Mouse (Mus musculus): ENCODE measurements around the gene Tpcn2.

The Tpcn2 gene

DNA sequence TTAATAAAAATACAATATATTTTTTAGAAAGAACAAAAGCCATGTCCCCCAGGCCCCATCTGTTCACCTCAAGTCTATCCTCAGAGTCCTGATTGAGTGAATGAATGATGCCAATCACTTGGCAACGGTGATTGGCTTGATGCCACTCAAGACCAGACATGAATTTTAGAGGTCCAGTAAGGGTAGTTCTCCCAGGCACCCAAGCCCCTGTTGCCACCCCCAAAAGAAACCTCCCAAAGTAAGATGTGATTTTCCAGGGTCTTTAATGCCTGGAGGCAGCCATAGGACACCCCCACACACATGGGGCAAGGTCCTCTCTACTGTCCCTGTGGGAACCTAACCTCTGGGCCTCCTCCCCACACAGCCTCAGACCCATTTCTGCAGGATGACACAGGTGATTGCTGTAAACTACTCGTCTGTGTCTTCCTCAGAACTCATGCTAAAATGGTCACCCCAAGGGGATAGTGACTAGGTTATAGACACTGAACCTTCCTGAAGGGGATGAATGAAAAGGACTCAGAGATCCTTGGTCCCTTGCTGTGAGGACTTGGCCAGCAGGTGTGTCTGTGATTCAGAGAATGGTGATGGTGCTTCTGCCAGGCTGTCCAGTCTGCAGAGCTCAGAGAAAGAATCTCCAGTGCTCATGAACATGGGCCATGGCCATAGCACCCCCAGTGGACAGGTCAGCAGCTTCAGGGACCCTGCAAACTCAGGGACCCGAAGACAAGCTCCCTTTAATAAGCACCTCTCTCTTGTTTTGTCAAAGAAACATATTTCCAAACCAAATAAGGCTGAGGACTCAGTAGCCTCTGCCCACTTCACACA, 15.1 kb upstream of the Tpcn2 start:
- DNase-seq = no peak

DNA sequence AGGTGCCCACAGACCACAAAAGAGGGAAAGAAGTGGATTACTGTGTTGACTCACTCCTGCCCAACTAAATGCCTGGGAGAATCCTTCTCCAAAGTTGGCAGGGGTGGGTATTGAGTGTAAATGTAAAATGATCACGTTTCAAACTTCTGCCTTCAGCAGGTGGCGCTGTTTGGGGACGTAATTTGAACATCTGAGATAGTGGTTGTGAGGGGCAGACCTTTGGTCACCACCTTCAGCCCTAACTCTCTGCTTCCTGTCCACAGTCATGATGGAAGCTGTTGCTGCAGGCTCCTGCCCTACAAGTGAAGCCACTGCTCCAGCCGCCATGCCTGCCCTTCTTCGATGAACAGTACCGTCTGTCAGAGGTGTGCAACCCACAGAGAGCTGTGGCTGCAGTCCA, 10.0 kb upstream of the Tpcn2 start:
- DNase-seq = no peak

DNA sequence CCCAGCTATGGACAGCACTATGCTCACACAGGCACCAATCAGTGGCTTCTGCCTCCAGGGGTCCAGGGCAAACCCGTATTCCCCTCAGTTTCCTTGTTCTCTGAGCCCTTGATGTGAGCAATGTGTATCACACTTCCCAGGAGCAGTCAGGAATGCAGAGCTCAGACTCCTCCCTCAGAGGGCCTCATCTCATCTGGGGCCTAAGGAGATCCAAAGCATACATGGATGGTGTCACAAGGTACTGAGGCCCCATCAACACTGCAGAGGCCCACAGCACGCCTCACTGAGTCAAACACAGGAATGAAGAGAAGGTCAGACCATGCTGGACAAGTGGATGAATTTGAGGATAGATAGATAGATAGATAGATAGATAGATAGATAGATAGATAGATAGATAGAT, 8.9 kb upstream of the Tpcn2 start:
- no peak for DNase-seq

DNA sequence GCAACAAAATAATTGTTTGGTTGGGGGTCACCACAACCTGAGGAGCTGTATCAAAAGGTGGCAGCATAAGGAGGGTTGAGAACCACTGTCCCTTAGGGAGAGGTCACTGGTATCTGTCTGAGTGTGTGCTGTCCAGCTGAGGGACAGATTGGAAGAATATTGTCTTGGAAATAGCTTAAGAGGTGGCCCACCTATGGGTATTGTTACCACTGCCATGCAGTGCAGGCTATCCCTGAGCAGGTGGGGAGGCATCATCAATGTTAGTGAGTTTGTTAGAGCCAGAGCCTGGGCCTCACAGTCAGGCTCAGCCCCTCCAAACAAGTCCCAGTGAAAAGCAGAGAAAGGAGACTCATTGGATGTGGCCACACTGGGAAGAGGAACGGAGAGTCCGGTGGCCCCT, 8.0 kb upstream of the Tpcn2 start:
- no peak for DNase-seq

DNA sequence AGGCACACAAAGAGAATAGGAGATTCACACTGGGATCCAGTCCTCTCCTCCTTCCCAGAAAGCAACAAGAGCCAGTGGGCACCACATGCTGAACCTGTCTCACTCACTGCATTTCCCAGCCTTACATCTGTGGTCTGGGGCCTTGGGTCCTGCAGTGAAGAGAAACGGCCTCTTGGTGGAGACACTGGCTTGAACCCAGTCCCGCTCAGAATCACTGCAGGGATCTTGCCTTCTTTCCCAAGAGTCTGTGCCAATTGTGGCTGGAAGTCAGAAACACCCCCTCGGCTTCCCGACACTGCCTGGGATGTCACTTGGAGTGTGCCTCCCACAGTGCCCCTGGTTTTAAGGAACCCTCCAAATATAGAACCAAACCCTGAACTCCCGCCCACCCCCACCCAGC, 5.5 kb upstream of the Tpcn2 start:
- DNase-seq = peak; percentile 54

DNA sequence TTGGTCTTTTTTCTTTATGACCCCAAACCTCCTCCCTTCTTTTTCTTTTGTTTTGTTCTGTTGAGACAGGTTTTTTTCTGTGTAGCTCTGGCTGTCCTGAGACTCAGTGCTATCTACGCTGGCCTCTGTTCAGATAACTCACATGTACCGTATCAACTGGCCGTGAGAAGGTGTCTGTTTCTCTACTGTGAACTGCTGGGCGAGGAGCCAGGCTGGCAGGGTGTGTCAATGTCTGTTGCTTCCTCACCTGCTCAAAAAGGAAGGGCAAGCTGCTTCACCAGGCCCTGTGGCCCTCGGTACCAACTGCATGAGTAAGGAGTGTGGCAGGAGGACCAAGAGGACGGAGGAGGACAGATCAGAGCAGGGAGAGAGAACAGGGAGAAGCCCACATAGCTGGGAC, 3.6 kb upstream of the Tpcn2 start:
- no peak for DNase-seq

DNA sequence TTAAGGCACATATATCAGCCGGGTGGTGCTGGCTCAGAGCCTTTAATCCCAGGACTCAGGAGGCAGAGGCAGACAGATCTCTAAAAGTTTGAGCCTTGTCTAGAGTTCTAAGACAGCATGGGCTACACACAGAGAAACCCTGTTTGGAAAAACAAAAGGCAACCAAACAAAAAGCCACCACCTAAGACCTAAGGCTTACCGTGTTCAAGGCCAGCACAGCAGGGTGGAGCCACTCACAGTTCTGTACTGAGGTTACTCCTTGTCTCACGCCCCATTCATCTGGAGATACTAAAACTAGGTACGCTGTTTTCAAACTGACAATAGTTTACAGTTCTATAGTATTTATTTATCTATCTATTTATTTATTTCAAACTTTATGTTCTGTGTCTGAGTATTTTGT, 1.7 kb upstream of the Tpcn2 start:
- DNase-seq = no peak

DNA sequence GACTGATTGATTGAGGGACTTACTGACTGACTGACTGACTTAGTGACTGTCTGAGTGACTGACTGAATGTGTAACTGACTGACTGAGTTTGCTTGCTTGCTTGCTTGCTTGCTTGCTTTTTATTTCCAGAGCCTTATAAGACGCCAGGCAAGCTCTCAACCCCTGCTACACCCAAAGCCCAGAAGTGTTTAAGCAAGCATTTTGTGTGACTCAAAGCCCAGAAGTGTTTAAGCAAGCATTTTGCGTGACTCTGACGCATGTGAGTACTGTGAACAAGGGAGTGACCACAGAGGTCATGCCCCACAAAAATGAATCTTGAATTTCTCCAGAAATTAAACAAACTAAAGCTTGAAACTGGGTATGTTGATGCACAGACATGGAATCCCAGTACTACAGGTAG, 482 bp upstream of the Tpcn2 start:
- DNase-seq = no peak

DNA sequence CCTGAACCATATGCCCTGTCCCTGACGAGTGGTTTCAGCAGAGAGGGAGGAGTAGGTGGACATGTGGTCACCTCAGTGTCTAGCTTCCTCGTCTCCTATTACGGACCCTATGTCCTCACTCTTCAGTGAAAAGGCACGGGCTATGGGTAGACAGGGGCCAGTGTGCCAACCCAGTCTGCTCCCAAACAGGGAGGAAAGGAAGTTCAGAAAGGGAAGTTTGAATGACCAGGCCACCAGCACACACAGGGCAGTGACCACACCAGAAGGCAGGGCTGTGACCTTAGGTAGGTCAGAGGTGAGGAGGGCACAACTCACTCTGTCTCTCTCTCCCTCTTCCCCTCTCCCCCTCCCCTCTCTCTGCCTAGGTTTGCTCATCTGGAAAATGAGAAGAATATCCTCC, 770 bp downstream of the Tpcn2 start:
- DNase-seq = peak; percentile 38

DNA sequence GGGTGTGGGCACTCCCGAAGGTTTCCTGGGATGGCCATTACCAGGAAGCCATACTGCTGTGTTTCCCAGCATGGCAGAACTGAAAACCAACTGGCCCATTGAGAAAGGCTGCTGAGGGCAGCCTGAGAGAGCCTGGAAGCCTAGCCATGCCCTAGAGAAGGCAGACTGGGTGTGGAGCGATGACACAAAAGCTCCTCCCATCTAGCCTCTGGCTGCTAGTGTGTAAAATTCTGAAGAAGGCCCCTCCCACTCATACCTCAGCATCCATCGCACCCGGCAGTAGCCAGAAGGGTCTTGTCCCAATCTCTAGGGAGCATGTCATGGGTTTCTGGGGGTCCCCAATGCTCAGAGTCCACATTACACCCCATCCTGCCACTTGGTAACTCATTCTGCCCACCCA, 2.4 kb downstream of the Tpcn2 start:
- DNase-seq = no peak

DNA sequence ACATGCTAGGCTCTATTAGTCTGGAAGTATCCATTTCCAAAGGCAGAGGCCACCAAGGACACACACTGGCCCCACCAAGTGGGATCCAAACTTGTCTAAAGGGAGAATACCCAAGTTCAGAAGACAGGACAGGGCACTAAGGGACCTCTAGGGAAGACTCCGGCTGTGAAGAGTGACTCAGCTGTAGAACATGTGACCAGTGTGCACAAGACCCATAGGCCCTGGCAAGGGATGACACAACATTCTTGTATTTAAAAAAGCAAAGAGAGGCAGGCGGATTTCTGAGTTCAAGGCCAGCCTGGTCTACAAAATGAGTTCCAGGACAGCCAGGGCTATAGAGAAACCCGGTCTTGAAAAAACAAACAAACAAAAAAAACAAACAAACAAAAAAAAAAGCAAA, 8.3 kb downstream of the Tpcn2 start:
- no peak for DNase-seq

DNA sequence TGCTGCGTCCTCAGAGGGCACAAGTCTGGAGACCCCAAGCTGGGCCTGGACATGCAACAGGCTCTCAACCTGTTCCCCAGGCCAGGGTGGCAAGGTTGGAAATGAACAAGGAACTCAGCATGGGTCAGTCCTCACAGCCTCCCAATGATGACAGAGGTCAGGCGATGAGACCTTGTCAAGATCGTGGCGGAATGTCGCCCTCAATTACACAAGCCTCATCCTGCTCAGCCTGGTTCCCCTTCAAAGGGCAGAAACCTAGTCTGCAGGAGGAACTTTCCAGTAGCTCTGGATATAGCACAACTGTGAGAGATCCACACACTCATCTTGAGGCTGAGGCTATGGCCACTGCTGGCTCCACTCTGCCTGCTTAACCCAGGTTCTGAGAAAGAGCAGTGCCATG, 12.9 kb downstream of the Tpcn2 start:
- no peak for DNase-seq

DNA sequence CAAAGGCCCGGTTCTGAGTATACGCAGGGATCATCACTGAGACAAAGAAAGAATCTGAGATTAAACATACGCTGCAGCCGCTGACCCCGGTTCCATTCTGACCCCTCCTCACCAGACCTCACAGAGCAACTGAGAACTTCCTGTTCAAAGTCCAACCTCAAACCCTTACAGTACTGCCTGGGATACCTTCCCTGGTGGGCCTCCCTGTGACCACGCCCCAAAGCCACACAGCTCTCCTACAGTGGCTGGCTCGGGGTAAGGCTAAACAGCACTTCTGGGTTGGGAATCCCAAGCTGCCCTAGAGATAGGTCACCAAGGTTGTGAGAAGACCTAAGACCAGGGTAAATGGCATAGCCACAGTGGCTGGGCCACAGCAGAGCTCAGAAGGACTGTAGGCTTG, 14.9 kb downstream of the Tpcn2 start:
- DNase-seq = no peak

DNA sequence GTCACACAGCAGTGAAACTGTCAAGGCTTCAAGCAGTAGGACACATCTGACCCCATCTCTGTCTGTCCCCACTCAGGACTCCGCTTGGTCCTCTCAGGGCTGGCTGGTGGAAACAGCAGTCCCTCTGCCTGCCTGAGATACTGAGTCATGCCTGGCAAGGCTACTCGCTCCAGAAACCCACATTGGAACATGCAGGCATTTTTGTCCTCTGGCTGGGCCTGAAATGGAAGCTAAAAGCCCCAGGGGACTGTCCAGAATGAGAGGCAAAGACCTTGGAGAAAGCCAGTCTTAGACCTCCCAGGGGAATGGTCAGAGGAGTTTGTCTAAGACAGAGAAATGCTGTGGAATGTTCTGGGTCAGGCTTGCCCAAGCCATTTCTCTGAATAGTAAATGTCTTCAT, 17.8 kb downstream of the Tpcn2 start:
- no peak for DNase-seq

DNA sequence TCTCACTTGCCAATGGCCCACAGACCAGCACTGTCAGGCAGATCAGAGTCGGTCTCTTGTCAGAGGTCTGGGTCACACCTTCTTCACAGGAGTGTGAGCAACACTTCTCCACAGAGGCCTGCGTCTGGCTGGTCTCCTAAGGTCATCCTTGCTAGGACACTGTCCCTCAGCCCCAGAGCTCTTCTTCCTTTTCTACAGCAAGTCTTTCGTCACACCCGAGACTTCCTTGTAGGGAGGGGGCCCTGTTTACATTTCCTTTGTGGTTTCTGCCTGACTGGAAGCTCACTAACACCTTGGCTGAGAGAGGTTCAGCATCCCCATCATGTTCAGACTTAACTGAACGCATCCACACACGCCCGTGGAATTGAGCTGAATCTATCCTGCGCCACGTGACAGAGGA, 19.6 kb downstream of the Tpcn2 start:
- no peak for DNase-seq

DNA sequence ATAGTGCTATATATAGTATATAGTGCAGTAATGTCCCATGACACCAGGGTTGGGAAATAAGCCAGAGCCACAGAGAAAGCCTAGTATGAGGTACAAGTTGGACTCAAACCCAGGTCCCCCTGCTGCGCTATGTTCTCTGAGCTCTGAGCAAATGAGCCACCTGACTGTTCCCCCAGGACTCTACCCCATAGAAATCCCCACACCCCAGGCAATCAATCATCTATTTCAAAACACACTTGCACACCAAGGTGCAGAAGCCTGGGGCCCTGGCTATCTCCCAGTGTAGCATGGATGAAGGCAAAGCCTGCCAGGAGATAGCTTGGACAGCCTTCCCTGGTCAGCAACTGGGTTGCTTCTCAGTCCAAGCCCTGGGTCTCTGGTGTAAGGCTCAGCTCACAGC, 27.7 kb downstream of the Tpcn2 start:
- no peak for DNase-seq

DNA sequence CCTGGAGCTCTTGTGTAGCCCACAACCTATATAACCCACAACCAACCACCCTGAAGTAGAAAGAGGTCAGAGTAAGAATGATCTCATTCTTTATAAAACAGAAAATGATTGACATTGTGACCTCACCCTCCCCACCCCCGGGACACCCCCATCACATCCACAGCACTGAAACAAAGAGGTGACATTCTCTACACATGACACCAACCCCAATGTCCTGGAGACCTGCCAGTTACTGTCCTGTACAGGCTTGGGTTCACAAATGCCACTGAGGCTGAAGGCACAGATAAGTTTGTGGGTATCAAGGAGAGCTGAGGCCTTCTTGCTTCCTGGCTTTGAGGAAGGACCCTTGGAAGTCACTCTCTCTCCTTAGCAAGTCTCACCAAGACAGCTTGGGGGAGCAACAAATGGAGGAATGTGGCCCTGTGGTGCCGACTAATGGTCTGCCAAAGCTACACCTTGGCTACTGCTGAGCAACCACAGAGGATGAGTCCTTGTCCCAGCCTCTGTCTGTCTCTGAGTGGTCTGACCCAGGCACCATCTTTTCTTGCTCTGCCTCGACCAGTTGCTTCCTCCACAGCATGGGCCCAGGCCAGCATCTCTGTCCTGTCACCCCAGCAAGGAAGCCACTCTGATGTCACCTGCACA, 29.7 kb downstream of the Tpcn2 start:
- no peak for DNase-seq

DNA sequence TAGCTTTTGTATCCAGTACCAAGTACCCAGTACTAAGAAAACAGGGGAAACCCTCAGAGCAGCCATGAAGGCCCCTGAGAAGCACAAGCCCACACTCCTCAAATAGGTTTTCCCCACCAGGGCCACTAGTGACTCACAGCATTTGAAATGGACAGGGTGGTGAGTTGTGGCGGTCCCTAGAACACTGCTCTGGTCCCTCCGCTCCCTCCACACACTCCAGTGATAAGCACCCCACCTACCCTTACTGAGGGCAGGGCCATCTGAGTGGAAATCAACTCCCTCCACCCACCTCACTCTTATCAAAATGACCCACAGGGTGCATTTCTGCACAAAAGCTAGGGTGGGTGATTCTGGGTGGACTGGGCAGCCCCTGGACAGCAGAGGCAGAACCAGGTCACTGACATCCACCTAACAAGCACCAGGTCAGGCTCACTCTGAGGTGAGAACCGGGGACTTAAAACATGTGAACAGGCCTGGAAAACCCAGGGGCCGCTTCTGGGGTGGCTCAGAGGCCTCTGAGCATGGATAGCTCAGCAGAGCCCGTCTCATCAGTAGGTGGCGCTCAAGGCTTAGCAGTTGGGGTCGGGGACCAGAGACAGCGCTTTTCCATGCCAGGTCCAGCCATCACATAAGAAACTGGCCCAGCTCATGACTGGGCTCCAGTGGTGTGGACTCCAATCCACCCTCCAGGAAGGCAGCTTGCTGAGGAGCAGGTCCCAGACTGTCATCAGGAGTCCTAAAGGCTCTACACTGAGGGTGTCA, 30.9 kb downstream of the Tpcn2 start:
- DNase-seq = peak; percentile 86

DNA sequence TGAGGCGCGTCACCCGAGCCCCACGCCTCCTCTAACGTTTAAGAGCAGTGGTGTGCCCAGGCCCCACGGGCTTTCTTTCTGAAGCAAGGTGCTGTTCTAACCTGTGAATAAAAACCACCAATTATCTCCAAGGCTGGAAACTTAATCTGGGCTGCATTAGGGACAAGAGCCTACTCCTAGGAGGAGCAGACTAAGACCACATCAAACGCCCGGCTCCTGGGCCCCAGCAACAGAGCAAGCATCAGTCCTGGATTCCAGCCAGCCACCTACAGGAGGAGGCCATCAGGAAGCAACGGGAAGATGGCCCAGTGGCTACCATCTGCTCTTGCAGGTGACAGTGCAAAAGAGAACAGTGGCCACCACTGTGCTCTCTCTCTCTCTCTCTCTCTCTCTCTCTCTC, 33.6 kb downstream of the Tpcn2 start:
- DNase-seq = no peak

DNA sequence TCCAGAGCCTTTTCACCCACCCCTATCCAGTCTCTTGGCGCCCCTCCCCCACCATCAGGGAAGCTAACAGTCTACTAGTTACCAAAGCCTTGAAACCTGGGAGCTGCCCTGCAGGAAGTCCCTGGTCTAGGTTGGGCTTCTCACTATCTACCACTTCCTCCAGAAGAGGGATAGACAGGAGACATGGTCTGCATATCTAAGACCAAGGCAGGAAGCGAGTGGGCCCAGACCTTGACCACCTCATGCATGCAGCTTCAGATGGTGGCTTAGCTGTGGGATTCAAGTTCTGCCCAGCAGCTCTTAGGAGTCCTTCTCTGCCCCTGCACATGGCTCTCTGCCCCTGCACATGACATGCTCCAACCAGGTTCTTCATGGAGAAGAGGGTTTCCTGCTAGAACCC, 34.9 kb downstream of the Tpcn2 start:
- no peak for DNase-seq

DNA sequence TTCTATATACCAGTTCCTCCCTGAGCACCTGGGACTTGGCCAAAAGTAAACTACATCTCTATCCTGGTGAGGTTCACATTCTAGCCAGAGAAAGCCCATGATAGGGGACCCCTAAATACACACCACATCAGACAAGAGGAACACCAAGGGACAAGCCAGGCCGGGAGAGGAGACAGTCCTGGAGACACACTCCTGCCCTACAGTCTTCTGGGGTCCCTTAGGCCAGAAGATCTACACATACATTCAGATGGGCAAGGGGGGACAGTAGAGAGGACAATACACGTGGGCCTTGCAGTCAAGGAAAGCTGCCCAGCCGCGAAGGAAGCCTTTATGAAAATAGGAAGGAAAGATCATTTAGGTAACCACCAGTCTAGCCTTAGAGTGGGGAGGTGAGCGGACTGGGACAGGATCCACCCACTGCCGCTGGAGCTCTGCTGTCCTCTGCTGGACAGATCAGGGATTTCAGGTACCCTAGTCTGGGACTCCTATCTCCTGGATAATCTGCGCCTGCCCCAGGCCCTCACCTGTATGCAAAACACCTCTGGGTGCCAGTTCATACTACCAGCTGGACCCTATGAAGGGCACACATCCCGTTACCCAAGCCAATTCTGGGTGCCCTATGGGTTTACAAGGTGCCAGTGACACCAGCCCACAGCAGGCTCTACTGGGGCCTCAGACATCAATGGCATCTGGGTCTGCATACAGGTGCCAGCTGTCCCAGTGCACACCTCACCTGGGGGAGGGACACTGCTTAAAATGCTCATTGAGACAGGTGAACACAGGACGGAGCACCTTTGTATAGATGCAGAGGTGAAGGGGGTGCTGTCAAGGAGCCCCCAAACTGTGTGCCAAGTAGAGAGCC, 40.7 kb downstream of the Tpcn2 start:
- peak; percentile 82 for DNase-seq

DNA sequence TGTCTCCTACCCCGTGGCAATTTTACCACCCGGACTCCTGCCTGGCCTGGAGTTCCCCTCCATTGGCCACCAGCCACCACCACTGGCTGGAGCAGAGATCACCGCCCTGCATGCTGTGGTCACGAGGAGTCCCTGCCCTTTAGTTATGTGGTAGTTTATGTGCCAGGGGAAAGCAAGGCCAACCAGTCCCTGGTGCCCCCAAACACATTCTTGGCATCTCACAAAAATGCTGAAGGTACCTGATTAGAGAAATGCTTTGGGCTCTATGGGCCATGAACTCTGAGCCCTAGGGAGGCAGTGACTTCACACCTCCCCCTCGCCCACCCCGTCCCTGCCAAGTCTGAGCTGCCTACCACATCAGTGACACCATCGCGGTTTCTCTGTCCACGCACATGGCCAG, 41.8 kb downstream of the Tpcn2 start:
- no peak for DNase-seq

DNA sequence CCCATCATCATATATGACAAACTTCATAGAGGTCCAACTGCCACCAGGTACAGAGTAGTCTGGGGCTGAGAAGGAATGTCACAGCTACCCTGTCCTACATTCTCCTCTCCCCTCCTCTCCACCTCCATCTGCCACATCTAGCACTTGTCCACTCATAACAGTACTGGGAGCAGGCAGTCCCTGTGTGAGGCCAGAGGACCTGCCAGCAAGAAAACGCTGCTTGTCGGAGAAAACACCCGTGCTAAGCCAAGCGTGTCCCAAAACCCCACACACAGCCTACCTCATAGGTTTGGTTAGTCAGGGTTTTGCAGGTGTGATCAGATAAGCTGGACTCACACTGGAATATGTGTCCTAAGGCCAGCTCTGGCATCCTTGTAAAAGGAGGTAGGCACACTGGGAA, 42.9 kb downstream of the Tpcn2 start:
- DNase-seq = no peak
